Mouse (Mus musculus) limb, embryonic 14.5 days (tissue): ENCODE results near the gene Ccl26. TPM values are rescaled to one million over a fixed set of nuclear protein-coding genes. Genes with fewer than 3 reads are reported as not detected.

Source experiments
- ATAC-seq: fragments of 200-750 bp; cut with Nextera tagmentation; 2 replicates; pipeline ENCODE4 v1.8.0; 2017; ENCODE audit warnings: low read depth, moderate number of reproducible peaks, moderate TSS enrichment; ENCODE audit not compliant: low FRiP score
- DNase-seq: peaks from one replicate; pipeline ENCODE4 v3.0.0-alpha.2; 2015; ENCODE audit warnings: low spot score
- H3K27ac ChIP-seq: fragments of 300-500 bp; sonication (generic); replicated peaks from 2 replicates; pipeline ENCODE4 v1.5.1; 2014; ENCODE audit warnings: low read depth, mild to moderate bottlenecking, low read length, moderate library complexity, mixed read lengths
- H3K27me3 ChIP-seq: fragments of 300-500 bp; sonication (generic); 2 replicates; pipeline ENCODE4 v1.6.1; 2014; ENCODE audit warnings: low read length, mixed read lengths; ENCODE audit not compliant: control insufficient read depth, insufficient read depth
- H3K36me3 ChIP-seq: fragments of 300-500 bp; sonication (generic); 2 replicates; pipeline ENCODE4 v1.6.1; 2014; ENCODE audit warnings: mild to moderate bottlenecking, low read length, moderate library complexity, mixed read lengths; ENCODE audit not compliant: control insufficient read depth, insufficient read depth
- H3K4me1 ChIP-seq: fragments of 300-500 bp; sonication (generic); 2 replicates; pipeline ENCODE4 v1.6.1; 2014; ENCODE audit warnings: antibody characterized with exemption, low read length, mixed read lengths; ENCODE audit not compliant: control insufficient read depth, insufficient read depth
- H3K4me2 ChIP-seq: fragments of 300-500 bp; sonication (generic); replicated peaks from 2 replicates; pipeline ENCODE4 v1.6.1; 2014; ENCODE audit warnings: low read depth, mild to moderate bottlenecking, low read length, moderate library complexity; ENCODE audit not compliant: severe bottlenecking
- H3K4me3 ChIP-seq: fragments of 300-500 bp; sonication (generic); replicated peaks from 2 replicates; pipeline ENCODE4 v1.5.1; 2014; ENCODE audit warnings: low read length
- H3K9ac ChIP-seq: fragments of 300-500 bp; sonication (generic); 2 replicates; pipeline ENCODE4 v1.6.1; 2014; ENCODE audit warnings: mild to moderate bottlenecking, low read depth, low read length, moderate library complexity; ENCODE audit not compliant: severe bottlenecking
- H3K9me3 ChIP-seq: fragments of 300-500 bp; sonication (generic); 2 replicates; pipeline ENCODE4 v1.6.1; 2016; ENCODE audit warnings: low read length; ENCODE audit not compliant: control insufficient read depth
- POLR2A ChIP-seq: fragments of 200-500 bp; IDR thresholded peaks from 2 replicates; pipeline ENCODE4 v1.8.0; 2012; ENCODE audit warnings: inconsistent platforms, mild to moderate bottlenecking, moderate library complexity, borderline replicate concordance; ENCODE audit not compliant: insufficient read depth, insufficient read length; ENCODE audit errors: extremely low read depth
- WGBS: fragments of 180-500 bp; shearing (Covaris S2); extraction: QIAGEN DNeasy Blood & Tissue Kit; methylation state at CpG from one replicate; pipeline ENCODE4 v1.1.7; 2014; 5-methylcytosine and 5-hydroxymethylcytosine counted together
- polyA plus RNA-seq, 2 experiments: library from polyadenylated mRNA; depleted of rRNA in 1 of 2; stranded (reverse) in 1 of 2; unstranded in 1 of 2; fragments of >200 nt; fragmentation: Nextera tagmentation in 1 of 2; extraction: Ambion mirVana in 1 of 2; gene quantifications; 2 replicates each; pipeline versions ENCODE4 v1.2.1 to v1.2.3; 2012 to 2014

Gene Ccl26
- polyA plus RNA-seq, 2 experiments, result not detected

DNA sequence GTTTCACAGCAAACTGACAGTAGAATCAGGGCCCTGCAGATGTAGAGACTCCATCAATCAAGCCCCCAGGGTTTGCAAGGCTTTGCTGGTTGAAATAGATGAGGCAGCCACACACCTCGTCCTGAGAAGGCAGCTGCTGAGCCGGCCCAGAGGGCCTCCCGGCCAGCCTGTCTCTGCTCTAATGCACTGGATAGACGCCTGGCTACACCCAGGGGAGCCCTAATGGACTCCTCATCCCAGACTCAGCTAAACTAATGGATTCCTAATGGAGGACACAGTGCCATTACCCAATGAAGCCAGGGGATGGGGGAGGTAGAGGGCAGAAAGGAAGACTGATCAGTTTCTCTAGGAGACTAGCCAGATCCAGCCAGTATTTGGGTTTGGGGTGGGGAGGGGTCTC is 6.3 kb downstream of the Ccl26 start:
- no peaks in the 10 kb centered on the region for H3K27me3 ChIP-seq
- H3K36me3 ChIP-seq, result no peaks in the 10 kb centered on the region
- no peak overlapping the region for H3K4me3 ChIP-seq
- H3K4me1 ChIP-seq, result peaks cover 11% of the 10 kb centered on the region; the same call in 1 of the 2 replicates
- H3K9ac ChIP-seq, result no peak overlapping the region
- no peak overlapping the region for H3K27ac ChIP-seq
- no peak for TF ChIP-seq POLR2A
- ATAC-seq (peak; percentile 47; the same call in 1 of the 2 replicates), DNase-seq (peak; percentile 46)
- 20% methylated on average over 4 of the region's 4 CpGs for WGBS
- no peaks in the 10 kb centered on the region for H3K9me3 ChIP-seq
- no peak overlapping the region for H3K4me2 ChIP-seq

DNA sequence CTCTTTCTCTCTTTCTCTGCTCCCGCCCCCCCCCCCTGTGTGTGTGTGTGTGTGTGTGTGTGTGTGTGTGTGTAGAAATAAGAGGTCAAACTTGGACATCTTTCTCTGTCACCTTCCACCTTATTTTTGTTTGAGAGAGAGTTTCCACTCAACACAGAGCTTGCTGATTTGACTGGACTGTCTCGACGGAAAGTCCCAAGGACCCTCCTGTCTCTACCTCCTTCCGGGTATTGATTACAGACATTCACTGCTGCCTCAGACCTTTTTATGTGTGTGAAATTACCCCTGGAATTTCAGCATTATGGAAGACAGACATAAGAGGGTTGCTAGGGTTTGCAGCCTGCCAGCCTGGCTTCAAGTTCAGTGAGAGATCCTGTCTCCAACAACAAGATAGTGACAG is 7.1 kb downstream of the Ccl26 start:
- Histone ChIP-seq H3K9ac (no peak overlapping the region), H3K9me3 (no peaks in the 10 kb centered on the region), H3K27me3 (no peaks in the 10 kb centered on the region), H3K4me1 (peaks cover 11% of the 10 kb centered on the region; the same call in 1 of the 2 replicates), H3K27ac (no peak overlapping the region), H3K36me3 (no peaks in the 10 kb centered on the region), H3K4me2 (no peak overlapping the region), H3K4me3 (no peak overlapping the region)
- WGBS, result 62% methylated on average over 3 of the region's 4 CpGs
- TF ChIP-seq POLR2A, result no peak
- no peak for ATAC-seq
- no peak for DNase-seq

DNA sequence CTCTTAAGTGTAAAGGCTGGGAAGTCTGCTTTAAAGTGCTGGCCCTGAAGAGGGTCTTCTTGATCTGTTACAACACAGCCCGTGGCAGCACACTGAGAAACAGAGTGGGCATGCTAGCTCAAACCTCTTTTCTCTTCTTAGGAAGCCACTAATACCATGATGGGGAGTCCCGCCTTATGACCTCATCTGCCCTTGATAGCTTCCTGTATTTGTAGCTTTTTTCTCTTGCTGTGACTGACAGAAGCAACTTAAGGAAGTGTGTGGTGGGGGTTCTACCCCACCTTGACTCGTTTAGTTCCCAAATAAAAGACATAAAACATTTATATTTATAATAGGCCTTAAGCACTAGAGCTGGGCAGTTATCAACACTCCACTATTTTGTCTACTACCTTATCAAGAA is 11.8 kb downstream of the Ccl26 start:
- no peak for DNase-seq
- 68% methylated on average over 3 of the region's 3 CpGs for WGBS
- Histone ChIP-seq H3K9ac (no peak overlapping the region), H3K9me3 (no peaks in the 10 kb centered on the region), H3K36me3 (no peaks in the 10 kb centered on the region), H3K4me1 (no peaks in the 10 kb centered on the region), H3K4me2 (no peak overlapping the region), H3K27ac (no peak overlapping the region), H3K27me3 (no peaks in the 10 kb centered on the region), H3K4me3 (no peak overlapping the region)
- no peak for ATAC-seq
- TF ChIP-seq POLR2A, result no peak

DNA sequence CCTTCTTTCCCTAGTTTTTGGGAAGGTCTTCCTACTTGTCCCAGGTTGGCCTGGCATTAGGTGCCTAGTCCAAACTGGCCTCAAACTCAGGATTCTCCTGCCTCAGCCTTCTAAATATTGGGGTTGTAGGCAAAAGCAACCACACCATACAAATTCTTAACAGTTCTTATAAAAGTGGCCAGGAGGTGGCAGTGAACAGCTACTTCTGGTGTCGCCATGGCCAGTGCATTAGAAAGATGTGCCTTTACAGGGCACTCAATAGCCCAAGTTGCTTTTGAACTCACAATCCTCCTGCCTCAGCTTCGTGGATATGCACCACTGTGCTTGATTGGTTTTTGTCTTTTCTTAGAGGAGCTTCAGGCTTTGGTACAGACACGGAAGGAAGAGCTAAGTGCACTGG is 12.5 kb downstream of the Ccl26 start:
- peaks cover 2% of the 10 kb centered on the region for H3K4me1 ChIP-seq
- H3K9me3 ChIP-seq, result no peaks in the 10 kb centered on the region
- TF ChIP-seq POLR2A, result no peak
- no peak overlapping the region for H3K4me2 ChIP-seq
- H3K27ac ChIP-seq, result no peak overlapping the region
- no peaks in the 10 kb centered on the region for H3K27me3 ChIP-seq
- no peak overlapping the region for H3K9ac ChIP-seq
- no peak for DNase-seq
- ATAC-seq, result no peak
- no peaks in the 10 kb centered on the region for H3K36me3 ChIP-seq
- no peak overlapping the region for H3K4me3 ChIP-seq
- 24% methylated on average over 3 of the region's 3 CpGs for WGBS

DNA sequence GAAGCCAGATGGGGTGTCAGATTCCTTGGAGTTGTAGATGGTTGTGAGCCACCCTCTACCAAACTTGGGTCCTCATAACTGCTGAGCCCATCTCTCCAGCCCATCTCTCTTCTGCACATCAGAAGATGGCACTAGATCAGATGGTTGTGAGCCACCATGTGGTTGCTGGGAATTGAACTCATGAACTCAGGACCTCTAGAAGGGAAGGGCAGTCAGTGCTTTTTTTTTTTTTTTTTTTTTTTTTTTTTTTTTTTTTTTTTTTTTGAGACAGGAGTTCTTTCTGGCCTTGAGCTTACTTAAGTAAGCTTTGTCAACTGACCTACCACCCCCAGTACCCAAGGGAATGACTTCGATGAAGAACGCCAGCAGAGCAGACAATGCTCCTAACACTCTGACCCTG is 15.4 kb downstream of the Ccl26 start:
- TF ChIP-seq POLR2A, result no peak
- ATAC-seq (no peak), DNase-seq (no peak)
- Histone ChIP-seq H3K4me2 (no peak overlapping the region), H3K4me3 (no peak overlapping the region), H3K36me3 (no peaks in the 10 kb centered on the region), H3K4me1 (peaks cover 12% of the 10 kb centered on the region), H3K27me3 (no peaks in the 10 kb centered on the region), H3K9ac (no peak overlapping the region), H3K9me3 (no peaks in the 10 kb centered on the region), H3K27ac (no peak overlapping the region)
- 47% methylated on average over 2 of the region's 2 CpGs for WGBS
